Mouse (Mus musculus): ENCODE measurements at regions not wholly inside any gene's neighbourhood (a gene's known extent, or its start where the extent isn't known, plus 50 kb on each side); places are given as distances from the start of the nearest gene placed in this dataset.

GRCm38 (mm10) chr2:9267675-9268074 lies 613.4 kb upstream of the 4930412O13Rik start:
- in situ Hi-C loops (cut with MseI, MboI): no loop called here

- in situ Hi-C loops (cut with MseI, MboI): no loop called here
Measured at GRCm38 (mm10) chr2:9283441-9283840, 597.6 kb upstream of the 4930412O13Rik start.

- in situ Hi-C loops (cut with MseI, MboI): no loop called here
Measured at GRCm38 (mm10) chr2:9285800-9286199, 595.3 kb upstream of the 4930412O13Rik start.

GRCm38 (mm10) chr2:9287077-9287476 lies 594.0 kb upstream of the 4930412O13Rik start:
- in situ Hi-C loops (cut with MseI, MboI): no loop called here

GRCm38 (mm10) chr2:9287623-9288022 lies 593.4 kb upstream of the 4930412O13Rik start:
- in situ Hi-C loops (cut with MseI, MboI): no loop called here

GRCm38 (mm10) chr2:9331630-9332352 lies 549.3 kb upstream of the 4930412O13Rik start:
- in situ Hi-C loops (cut with MseI, MboI): no loop called here

GRCm38 (mm10) chr2:9348982-9349381 lies 532.1 kb upstream of the 4930412O13Rik start:
- in situ Hi-C loops (cut with MseI, MboI): no loop called here

GRCm38 (mm10) chr2:9349994-9350393 lies 531.1 kb upstream of the 4930412O13Rik start:
- in situ Hi-C loops (cut with MseI, MboI): no loop called here

GRCm38 (mm10) chr2:9352190-9352589 lies 528.9 kb upstream of the 4930412O13Rik start:
- in situ Hi-C loops (cut with MseI, MboI): no loop called here

GRCm38 (mm10) chr2:9360020-9360419 lies 521.0 kb upstream of the 4930412O13Rik start:
- in situ Hi-C loops (cut with MseI, MboI): no loop called here

GRCm38 (mm10) chr2:9367801-9368584 lies 513.1 kb upstream of the 4930412O13Rik start:
- in situ Hi-C loops (cut with MseI, MboI): no loop called here

GRCm38 (mm10) chr2:9369572-9369971 lies 511.5 kb upstream of the 4930412O13Rik start:
- in situ Hi-C loops (cut with MseI, MboI): no loop called here

- in situ Hi-C loops (cut with MseI, MboI): no loop called here
Measured at GRCm38 (mm10) chr2:9386566-9386965, 494.5 kb upstream of the 4930412O13Rik start.

- in situ Hi-C loops (cut with MseI, MboI): no loop called here
Measured at GRCm38 (mm10) chr2:9388058-9388457, 493.0 kb upstream of the 4930412O13Rik start.

- in situ Hi-C loops (cut with MseI, MboI): no loop called here
Measured at GRCm38 (mm10) chr2:9395379-9395999, 485.6 kb upstream of the 4930412O13Rik start.

GRCm38 (mm10) chr2:9401461-9401860 lies 479.6 kb upstream of the 4930412O13Rik start:
- in situ Hi-C loops (cut with MseI, MboI): no loop called here

- in situ Hi-C loops (cut with MseI, MboI): no loop called here
Measured at GRCm38 (mm10) chr2:9402281-9402680, 478.8 kb upstream of the 4930412O13Rik start.

GRCm38 (mm10) chr2:9409075-9409474 lies 472.0 kb upstream of the 4930412O13Rik start:
- in situ Hi-C loops (cut with MseI, MboI): no loop called here

GRCm38 (mm10) chr2:9422686-9423085 lies 458.4 kb upstream of the 4930412O13Rik start:
- in situ Hi-C loops (cut with MseI, MboI): no loop called here

- in situ Hi-C loops (cut with MseI, MboI): no loop called here
Measured at GRCm38 (mm10) chr2:9423534-9423933, 457.5 kb upstream of the 4930412O13Rik start.

GRCm38 (mm10) chr2:9433110-9433940 lies 447.7 kb upstream of the 4930412O13Rik start:
- in situ Hi-C loops (cut with MseI, MboI): no loop called here

Data from mouse trophoblast stem cell (cell line).